In genomic region chr9:57589224-57590126, GRCm38 (mm10) we compare ENCODE assay signal across 8 mouse cellular contexts. TPM values are rescaled to one million over a fixed set of nuclear protein-coding genes. Genes with fewer than 3 reads are reported as not detected.
DNase-seq lines count a peak whose midpoint lies in the region; ATAC-seq lines count a peak whose summit lies in the region.

Gene Ulk3 (plus strand): TSS chr9:57589452.

- H3K9me3 ChIP-seq in hindbrain, embryonic 11.5 days (ENCODE audit: control insufficient read depth, low read length), result no peaks in the 10 kb centered on the region

- peak within 1 kb of the TSS; percentile 79 for H3K4me3 ChIP-seq in hindbrain, embryonic 11.5 days (ENCODE audit: low read depth, low read length)

- ATAC-seq in hindbrain, embryonic 11.5 days (ENCODE audit: low FRiP score), result peak; percentile 78

- H3K36me3 ChIP-seq in hindbrain, embryonic 11.5 days (ENCODE audit: control insufficient read depth, insufficient read depth, low read length), result no peaks in the 10 kb centered on the region

- under 1% methylated on average over 58 of the region's 58 CpGs for WGBS in hindbrain, embryonic 11.5 days

- peak within 1 kb of the TSS; percentile 70 for H3K27ac ChIP-seq in hindbrain, embryonic 11.5 days (ENCODE audit: low read depth, low read length)

- DNase-seq in NIH3T3 (ENCODE audit: low read depth), result peak; percentile 82
- DNase-seq in cerebellum, adult 9-11 months, result peak; percentile 81
- DNase-seq in frontal cortex, postnatal 10 days (ENCODE audit: low spot score in 2 of 2), result peak; percentile 62 to 74
- DNase-seq in hindbrain, embryonic 11.5 days (ENCODE audit: low spot score), result peak; percentile 77
- DNase-seq in layer of hippocampus, postnatal 25 days (ENCODE audit: extremely low spot score in 1 of 2, low spot score in 1 of 2), result peak; percentile 60 to 67
- peak; percentile 86 for DNase-seq in lung, postnatal 25 days (ENCODE audit: low spot score)
- DNase-seq in retina, adult 2 months (ENCODE audit: low read depth, low spot score), result peak; percentile 45
- DNase-seq in thymus, postnatal 25 days, result peak; percentile 91

- H3K4me1 ChIP-seq in hindbrain, embryonic 11.5 days (replicated peaks; ENCODE audit: control insufficient read depth, insufficient read depth, low read length), result no peaks in the 10 kb centered on the region

- H3K27me3 ChIP-seq in hindbrain, embryonic 11.5 days (ENCODE audit: control insufficient read depth, insufficient read depth, low read length), result no peaks in the 10 kb centered on the region

- H3K9ac ChIP-seq in hindbrain, embryonic 11.5 days (ENCODE audit: low read depth, low read length), result peak within 1 kb of the TSS; percentile 76

- H3K4me2 ChIP-seq in hindbrain, embryonic 11.5 days (replicated peaks; ENCODE audit: low read depth, low read length), result peak within 1 kb of the TSS; percentile 93

RNA-seq across cellular contexts. Expression of gene Ulk3, which starts in this region (rescaled TPM):
- polyA plus RNA-seq in hindbrain, embryonic 11.5 days (2014; fragmentation: Nextera tagmentation; extraction: Ambion mirVana), result 5.2 and 8.6 TPM in 2 replicates
- total RNA-seq in layer of hippocampus, postnatal 25 days (2021), result 10 to 100 TPM; 18.4 to 31.8 TPM

Comparison
In these comparisons a context has a peak if more than half of its experiments do, and no peak if none do; other contexts are left out.
1. Peak in every context shown above with its lines: DNase-seq, ATAC-seq, H3K4me3 ChIP-seq and H3K27ac ChIP-seq.